Mouse (Mus musculus): Measurements from ENCODE around the gene Gm5741.

GRCm38 (mm10) chr8:85065213-85065612 lies 2.6 kb downstream of the Gm5741 start:
- no peak for TF ChIP-seq CTCF (IDR thresholded peaks at IDR 0.05; ENCODE audit: control insufficient read depth, insufficient read depth, insufficient replicate concordance, low read depth, low read length)
- no peak for TF ChIP-seq POLR2A (IDR thresholded peaks at IDR 0.05; ENCODE audit: control insufficient read depth, low read depth, low read length)
